8 mouse cellular contexts compared by ENCODE assay signal in genomic region chr19:38025254-38026041, GRCm38 (mm10). TPM values are rescaled to one million over a fixed set of nuclear protein-coding genes. Genes with fewer than 3 reads are reported as not detected.
A peak's percentile ranks its signal among the peaks of the same experiment; 100 is the strongest.
DNase-seq lines count a peak whose midpoint lies in the region; ATAC-seq and TF ChIP-seq lines count a peak whose summit lies in the region.

No protein-coding gene starts in this region.

- peak; percentile 72 for DNase-seq in urinary bladder, postnatal 14 days (ENCODE audit: low spot score)
- DNase-seq in urinary bladder, adult 2 months (ENCODE audit: low spot score): no peak
- DNase-seq in liver, adult 2 months (ENCODE audit: extremely low read depth, low read depth, low spot score): peak; percentile 21
- DNase-seq in stomach, postnatal 0 days (ENCODE audit: low spot score): peak; percentile 74
- DNase-seq in ovary, postnatal 10 days (ENCODE audit: low spot score): no peak

- no peaks in the 10 kb centered on the region for H3K79me2 ChIP-seq in liver, adult 2 months (ENCODE audit: control insufficient read depth, insufficient read depth, low read length)

- H3K36me3 ChIP-seq in heart, embryonic 13.5 days: no peaks in the 10 kb centered on the region
- no peaks in the 10 kb centered on the region for H3K36me3 ChIP-seq in liver, adult 2 months (ENCODE audit: control insufficient read depth, insufficient read depth, low read length)
- no peaks in the 10 kb centered on the region for H3K36me3 ChIP-seq in stomach, postnatal 0 days (ENCODE audit: control insufficient read depth, insufficient read depth, low read length)
- no peaks in the 10 kb centered on the region for H3K36me3 ChIP-seq in forebrain, embryonic 16.5 days (ENCODE audit: control insufficient read depth, insufficient read depth)

- ATAC-seq in heart, embryonic 13.5 days (ENCODE audit: extremely low read depth, insufficient number of reproducible peaks, low FRiP score, low TSS enrichment): peak; percentile 57; the same call in 1 of the 2 replicates
- ATAC-seq in stomach, postnatal 0 days (ENCODE audit: low FRiP score, low TSS enrichment): peak; percentile 79
- no peak for ATAC-seq in forebrain, embryonic 16.5 days
- ATAC-seq in monocyte, adult 5-6 weeks (replicated peaks; ENCODE audit: insufficient number of reproducible peaks, low FRiP score, low TSS enrichment, poor library complexity, severe bottlenecking): no peak

- H3K4me2 ChIP-seq in heart, embryonic 13.5 days: peak overlapping the region; percentile 33
- H3K4me2 ChIP-seq in stomach, postnatal 0 days (replicated peaks; ENCODE audit: low read depth): no peak overlapping the region
- H3K4me2 ChIP-seq in forebrain, embryonic 16.5 days (ENCODE audit: low read length): no peak overlapping the region

- no peak for TF ChIP-seq CTCF in liver, adult 2 months (IDR thresholded peaks at IDR 0.05; ENCODE audit: low read depth, low read length)
- TF ChIP-seq CTCF in stomach, postnatal 0 days (IDR thresholded peaks at IDR 0.05; ENCODE audit: low read depth): no peak

- no peak for TF ChIP-seq EP300 in stomach, postnatal 0 days (optimal IDR thresholded peaks at IDR 0.05)

- H3K27ac ChIP-seq in heart, embryonic 13.5 days (replicated peaks): peak overlapping the region; percentile 77
- no peak overlapping the region for H3K27ac ChIP-seq in liver, adult 2 months (replicated peaks; ENCODE audit: insufficient read depth, low read depth, low read length)
- H3K27ac ChIP-seq in stomach, postnatal 0 days (replicated peaks): peak overlapping the region; percentile 82
- H3K27ac ChIP-seq in forebrain, embryonic 16.5 days (ENCODE audit: low read length): no peak overlapping the region

- no peak for TF ChIP-seq POLR2A in liver, adult 2 months (IDR thresholded peaks at IDR 0.05; ENCODE audit: extremely low read depth, insufficient read depth, low read length)

- H3K9ac ChIP-seq in heart, embryonic 13.5 days: no peak overlapping the region
- H3K9ac ChIP-seq in liver, adult 2 months (ENCODE audit: low read depth, low read length): no peak overlapping the region
- H3K9ac ChIP-seq in stomach, postnatal 0 days (ENCODE audit: low read length): no peak overlapping the region
- H3K9ac ChIP-seq in forebrain, embryonic 16.5 days (replicated peaks; ENCODE audit: low read depth, low read length): no peak overlapping the region

- no peaks in the 10 kb centered on the region for H3K9me3 ChIP-seq in heart, embryonic 13.5 days
- H3K9me3 ChIP-seq in stomach, postnatal 0 days (ENCODE audit: control insufficient read depth, low read length): no peaks in the 10 kb centered on the region
- H3K9me3 ChIP-seq in forebrain, embryonic 16.5 days (ENCODE audit: control insufficient read depth, low read length): no peaks in the 10 kb centered on the region

- H3K4me3 ChIP-seq in heart, embryonic 13.5 days: no peak overlapping the region
- H3K4me3 ChIP-seq in liver, adult 2 months (ENCODE audit: insufficient read depth, low read depth, low read length): no peak overlapping the region
- H3K4me3 ChIP-seq in stomach, postnatal 0 days (ENCODE audit: low read depth, low read length): no peak overlapping the region
- H3K4me3 ChIP-seq in forebrain, embryonic 16.5 days (replicated peaks; ENCODE audit: low read length): no peak overlapping the region

- H3K27me3 ChIP-seq in heart, embryonic 13.5 days (replicated peaks): no peaks in the 10 kb centered on the region
- H3K27me3 ChIP-seq in liver, adult 2 months (ENCODE audit: control insufficient read depth, insufficient read depth, low read length): no peaks in the 10 kb centered on the region
- no peaks in the 10 kb centered on the region for H3K27me3 ChIP-seq in stomach, postnatal 0 days (ENCODE audit: control insufficient read depth, insufficient read depth, low read length)
- no peaks in the 10 kb centered on the region for H3K27me3 ChIP-seq in forebrain, embryonic 16.5 days (replicated peaks; ENCODE audit: control insufficient read depth, insufficient read depth, low read length)

- peaks cover 52% of the 10 kb centered on the region for H3K4me1 ChIP-seq in heart, embryonic 13.5 days
- H3K4me1 ChIP-seq in liver, adult 2 months (ENCODE audit: control insufficient read depth, insufficient read depth, low read length): no peaks in the 10 kb centered on the region; the same call in 1 of the 2 replicates
- peaks cover 27% of the 10 kb centered on the region for H3K4me1 ChIP-seq in stomach, postnatal 0 days (replicated peaks; ENCODE audit: control insufficient read depth, insufficient read depth)
- H3K4me1 ChIP-seq in forebrain, embryonic 16.5 days (replicated peaks; ENCODE audit: control insufficient read depth, insufficient read depth, low read length): no peaks in the 10 kb centered on the region

- WGBS in heart, embryonic 13.5 days: 39% methylated on average over 8 of the region's 9 CpGs
- 52% methylated on average over 9 of the region's 9 CpGs for WGBS in liver, adult 2 months
- WGBS in stomach, postnatal 0 days: 25% methylated on average over 8 of the region's 9 CpGs
- WGBS in forebrain, embryonic 16.5 days: 39% methylated on average over 8 of the region's 9 CpGs

RNA-seq across cellular contexts. Expression of gene Myof, which starts 17.9 kb away (rescaled TPM):
- 377 and 428 TPM in 2 replicates for polyA plus RNA-seq in urinary bladder, adult 2 months (2012; rRNA removed)
- 4.8 and 5.7 TPM in 2 replicates for polyA plus RNA-seq in heart, embryonic 13.5 days (2015; fragmentation: Nextera tagmentation; extraction: Ambion mirVana)
- total RNA-seq in liver, adult 2 months (2014; rRNA removed): 2.1 TPM in 2 replicates
- 0.48 and 0.60 TPM in 2 replicates for polyA plus RNA-seq in liver, adult 2 months (2012; rRNA removed)
- 14.3 and 14.6 TPM in 2 replicates for polyA plus RNA-seq in stomach, postnatal 0 days (2015; fragmentation: Nextera tagmentation; extraction: Ambion mirVana)
- 1.5 and 2.0 TPM in 2 replicates for polyA plus RNA-seq in forebrain, embryonic 16.5 days (2015; fragmentation: Nextera tagmentation; extraction: Ambion mirVana)
- total RNA-seq in monocyte, adult 5-6 weeks (2017): 4.6 to 10.5 TPM (median 7.5 TPM) in 3 replicates

RNA-seq across cellular contexts. Expression of gene Cep55, which starts 29.4 kb away (rescaled TPM):
- 1.8 and 2.1 TPM in 2 replicates for polyA plus RNA-seq in urinary bladder, adult 2 months (2012; rRNA removed)
- polyA plus RNA-seq in heart, embryonic 13.5 days (2015; fragmentation: Nextera tagmentation; extraction: Ambion mirVana): 25.5 and 26.6 TPM in 2 replicates
- 0.18 and 0.60 TPM in 2 replicates for total RNA-seq in liver, adult 2 months (2014; rRNA removed)
- polyA plus RNA-seq in liver, adult 2 months (2012; rRNA removed): 0.05 TPM in 1 of 2 replicates, not detected in the other
- 7.0 and 8.7 TPM in 2 replicates for polyA plus RNA-seq in stomach, postnatal 0 days (2015; fragmentation: Nextera tagmentation; extraction: Ambion mirVana)
- polyA plus RNA-seq in forebrain, embryonic 16.5 days (2015; fragmentation: Nextera tagmentation; extraction: Ambion mirVana): 12.2 and 17.8 TPM in 2 replicates
- 2.9 to 4.1 TPM (median 3.4 TPM) in 3 replicates for total RNA-seq in monocyte, adult 5-6 weeks (2017)

Comparison
In these comparisons a context has a peak if more than half of its experiments do, and no peak if none do; other contexts are left out.
1. DNase-seq: peak in urinary bladder, postnatal 14 days (single experiment), liver, adult 2 months (single experiment) and stomach, postnatal 0 days (single experiment); none in urinary bladder, adult 2 months (single experiment) and ovary, postnatal 10 days (single experiment).
2. ATAC-seq: peak in heart, embryonic 13.5 days (single experiment) and stomach, postnatal 0 days (single experiment); none in forebrain, embryonic 16.5 days (single experiment) and monocyte, adult 5-6 weeks (single experiment).
3. H3K27ac ChIP-seq: peak in heart, embryonic 13.5 days (single experiment) and stomach, postnatal 0 days (single experiment); none in liver, adult 2 months (single experiment) and forebrain, embryonic 16.5 days (single experiment).
4. RNA of gene Myof, which starts 17.9 kb away (polyA plus RNA-seq): 377 to 428 TPM in urinary bladder, adult 2 months; 14.3 to 14.6 TPM in stomach, postnatal 0 days, 4.8 to 5.7 TPM in heart, embryonic 13.5 days, 1.5 to 2.0 TPM in forebrain, embryonic 16.5 days and 0.48 to 0.60 TPM in liver, adult 2 months; every median in the first group is over 10 times any median in the second.